Mouse (Mus musculus) gastrocnemius, postnatal 4 days (tissue): ENCODE measurements around the gene Ak5. TPM values are rescaled to one million over a fixed set of nuclear protein-coding genes. Genes with fewer than 3 reads are reported as not detected.

Source experiments
- DNase-seq, 2 experiments: peaks; one replicate each; pipeline ENCODE4 v3.0.0; 2021 to 2022; ENCODE audit warnings: low spot score in 2 of 2, mixed read lengths in 2 of 2
- total RNA-seq, 2 experiments: library from RNA; stranded (reverse); gene quantifications; 2 replicates each; pipeline ENCODE4 v1.2.3; 2021

Ak5 gene
- total RNA-seq, 2 experiments from 2014 or later, result 4.0 to 4.5 TPM

GRCm38 (mm10) chr3:152568455-152569241 is 99.5 kb downstream of the Ak5 start:
- DNase-seq, result no peak

- DNase-seq, result no peak
Measured at GRCm38 (mm10) chr3:152564516-152565113, 103.5 kb downstream of the Ak5 start.

GRCm38 (mm10) chr3:152563833-152564232 is 104.3 kb downstream of the Ak5 start:
- DNase-seq, result no peak

- no peak for DNase-seq
Measured at GRCm38 (mm10) chr3:152561708-152562107, 106.5 kb downstream of the Ak5 start.

- DNase-seq, result no peak
Measured at GRCm38 (mm10) chr3:152559295-152559694, 108.9 kb downstream of the Ak5 start.

GRCm38 (mm10) chr3:152558106-152558505 is 110.1 kb downstream of the Ak5 start:
- DNase-seq, result no peak

- DNase-seq, result no peak
Measured at GRCm38 (mm10) chr3:152557659-152558058, 110.5 kb downstream of the Ak5 start.

- no peak for DNase-seq
Measured at GRCm38 (mm10) chr3:152556919-152557318, 111.2 kb downstream of the Ak5 start.

- DNase-seq, result no peak
Measured at GRCm38 (mm10) chr3:152556435-152556834, 111.7 kb downstream of the Ak5 start.

- DNase-seq, result no peak
Measured at GRCm38 (mm10) chr3:152555216-152555615, 112.9 kb downstream of the Ak5 start.

- no peak for DNase-seq
Measured at GRCm38 (mm10) chr3:152554366-152554765, 113.8 kb downstream of the Ak5 start.

- DNase-seq, result no peak
Measured at GRCm38 (mm10) chr3:152552641-152553040, 115.5 kb downstream of the Ak5 start.

GRCm38 (mm10) chr3:152550528-152551115 is 117.5 kb downstream of the Ak5 start:
- no peak for DNase-seq

GRCm38 (mm10) chr3:152550031-152550430 is 118.1 kb downstream of the Ak5 start:
- no peak for DNase-seq

- DNase-seq, result no peak
Measured at GRCm38 (mm10) chr3:152544921-152545320, 123.2 kb downstream of the Ak5 start.

GRCm38 (mm10) chr3:152542298-152542697 is 125.9 kb downstream of the Ak5 start:
- DNase-seq, result no peak

- DNase-seq, result no peak
Measured at GRCm38 (mm10) chr3:152530344-152530743, 137.8 kb downstream of the Ak5 start.

GRCm38 (mm10) chr3:152529058-152529972 is 138.8 kb downstream of the Ak5 start:
- DNase-seq, result no peak

- DNase-seq, result no peak
Measured at GRCm38 (mm10) chr3:152526721-152527120, 141.4 kb downstream of the Ak5 start.

- DNase-seq, result no peak
Measured at GRCm38 (mm10) chr3:152523315-152523638, 144.9 kb downstream of the Ak5 start.

- DNase-seq, result no peak
Measured at GRCm38 (mm10) chr3:152522634-152523314, 145.4 kb downstream of the Ak5 start.
